Mouse (Mus musculus): Measurements from ENCODE around the gene Ropn1l.

Ropn1l gene

DNA sequence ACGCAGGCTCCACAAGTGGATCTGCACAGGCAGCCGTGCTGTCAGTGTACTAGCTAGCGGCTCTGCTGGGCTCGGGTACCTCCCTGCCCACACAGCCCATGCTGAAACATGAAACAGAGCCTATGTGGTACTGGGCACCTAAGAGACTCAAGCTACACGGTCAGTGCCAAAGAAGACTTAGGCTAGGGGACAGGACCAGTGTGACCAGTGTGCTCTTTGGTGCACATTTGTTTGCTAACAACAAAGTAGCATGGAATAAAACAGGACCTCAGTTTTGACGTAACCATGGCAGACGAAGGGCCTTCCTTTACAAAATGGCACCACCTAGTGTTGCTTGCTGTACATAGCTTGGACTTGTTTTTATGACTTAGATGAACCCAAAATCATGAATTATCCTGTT lies 6.4 kb downstream of the Ropn1l start:
- peak; percentile 31 for DNase-seq (ENCODE audit: extremely low spot score)

DNA sequence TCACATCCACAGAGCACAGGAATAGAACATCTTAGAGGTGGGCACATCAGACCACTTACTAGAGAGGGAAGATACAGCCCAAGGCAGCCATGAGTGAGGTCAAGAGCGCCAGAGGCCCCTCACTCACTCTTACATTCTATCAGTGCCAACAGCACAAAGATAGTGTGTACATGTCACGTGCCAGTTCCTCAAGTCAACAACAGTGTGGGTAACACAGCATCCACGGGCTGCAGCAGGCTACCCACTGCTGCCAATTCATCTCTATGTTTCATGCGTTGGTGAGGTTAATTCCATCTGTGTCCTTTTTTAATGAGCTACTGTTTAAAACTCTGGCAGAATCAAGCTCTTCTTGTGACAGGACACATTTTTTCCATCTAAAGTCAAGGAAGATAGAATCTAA lies 10.8 kb downstream of the Ropn1l start:
- no peak for DNase-seq (ENCODE audit: extremely low spot score)

DNA sequence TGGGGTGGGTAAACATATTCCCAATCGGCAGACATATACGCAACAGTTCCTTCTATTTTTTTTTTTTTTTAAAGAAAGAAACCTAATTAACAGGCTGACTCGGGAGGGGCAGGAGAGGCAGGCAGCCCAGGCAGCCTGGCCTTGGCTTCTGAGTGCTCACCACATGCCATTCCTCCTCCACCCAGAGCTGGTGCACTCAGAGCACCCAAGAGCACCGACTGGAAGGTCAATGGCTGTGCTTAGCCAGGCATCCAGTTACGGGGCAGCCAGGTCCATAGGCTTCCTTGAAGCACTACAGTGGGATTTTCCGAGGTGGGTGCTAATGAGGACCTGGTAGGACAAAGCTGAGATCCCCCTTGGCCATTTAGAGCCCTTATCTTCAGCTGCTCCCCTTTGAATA lies 11.5 kb downstream of the Ropn1l start:
- no peak for DNase-seq (ENCODE audit: extremely low spot score)

DNA sequence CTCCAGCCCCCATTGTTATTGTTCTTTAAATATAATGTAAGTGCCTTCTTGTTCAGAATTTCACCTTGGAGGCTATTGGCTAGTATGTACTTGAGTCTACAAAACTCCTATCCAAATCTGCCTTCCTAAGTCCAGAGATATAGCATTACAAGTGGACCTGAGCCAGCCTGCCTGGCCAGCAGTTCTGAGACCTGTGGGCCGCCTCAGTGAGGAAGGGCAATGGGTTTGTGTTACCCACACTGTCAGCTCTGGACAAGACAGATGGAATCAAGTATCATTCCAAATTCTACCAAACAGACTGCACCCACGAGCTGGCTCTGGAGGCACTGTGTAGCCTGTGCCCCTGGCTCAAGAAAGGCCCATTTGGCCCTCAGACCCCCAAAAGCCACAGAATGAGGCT lies 16.7 kb downstream of the Ropn1l start:
- DNase-seq (ENCODE audit: extremely low spot score) = no peak

DNA sequence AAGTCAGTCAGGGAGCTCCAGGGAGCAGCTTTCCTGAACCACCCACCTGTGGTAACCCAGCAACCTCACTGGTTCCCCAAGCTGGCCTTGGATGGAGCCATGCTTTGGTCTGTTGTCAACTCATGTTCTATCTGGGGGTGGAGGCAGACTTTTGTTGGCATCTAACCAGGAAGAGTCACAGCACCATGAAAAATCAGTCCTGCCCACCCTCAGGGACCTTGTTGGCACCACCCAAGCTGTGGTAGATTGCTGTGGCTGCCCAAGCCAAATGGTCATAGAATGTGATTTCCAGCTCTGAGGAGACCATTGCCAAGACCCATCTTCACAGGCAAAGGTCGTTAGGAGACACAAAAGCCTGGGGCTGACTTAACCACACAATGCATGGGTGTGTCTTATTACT lies 17.5 kb downstream of the Ropn1l start:
- DNase-seq (ENCODE audit: extremely low spot score) = no peak

DNA sequence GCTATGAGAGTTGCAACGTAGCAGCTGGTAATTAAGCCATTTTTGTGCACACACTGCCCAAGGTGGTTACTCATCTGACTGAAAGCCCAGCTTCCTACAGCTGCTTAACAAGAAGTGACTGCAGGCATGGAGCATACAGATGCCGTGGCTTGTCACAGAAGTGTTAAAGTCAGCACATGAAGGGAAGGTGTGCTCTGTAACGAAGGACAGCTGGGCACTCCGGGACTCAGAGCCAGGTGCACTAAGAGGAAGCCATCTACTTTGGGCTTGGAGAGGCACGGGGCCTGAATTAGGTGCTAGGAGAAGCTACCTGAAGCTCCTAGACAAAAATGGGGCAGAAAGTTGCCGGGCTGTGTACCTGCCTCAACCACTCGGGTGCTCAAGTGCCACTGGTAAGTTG lies 19.8 kb downstream of the Ropn1l start:
- DNase-seq (ENCODE audit: extremely low spot score) = no peak

DNA sequence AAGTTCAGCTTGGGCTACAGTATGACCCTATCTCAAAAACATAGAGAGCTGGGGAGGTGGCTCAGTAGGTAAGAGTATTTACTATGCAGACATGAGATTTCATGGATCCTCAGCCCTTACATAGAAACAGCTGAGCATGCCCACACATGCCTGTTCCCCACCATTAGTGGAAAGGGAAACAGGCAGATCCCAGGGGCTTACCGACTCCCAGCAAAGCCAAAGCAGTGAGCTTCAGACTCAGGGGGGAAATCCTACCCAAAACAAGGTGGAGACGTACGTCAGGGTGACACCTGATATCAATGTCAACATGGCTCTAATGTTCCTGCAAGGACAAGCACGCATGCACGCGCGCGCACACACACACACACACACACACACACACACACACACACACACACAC lies 21.7 kb downstream of the Ropn1l start:
- DNase-seq (ENCODE audit: extremely low spot score) = no peak

DNA sequence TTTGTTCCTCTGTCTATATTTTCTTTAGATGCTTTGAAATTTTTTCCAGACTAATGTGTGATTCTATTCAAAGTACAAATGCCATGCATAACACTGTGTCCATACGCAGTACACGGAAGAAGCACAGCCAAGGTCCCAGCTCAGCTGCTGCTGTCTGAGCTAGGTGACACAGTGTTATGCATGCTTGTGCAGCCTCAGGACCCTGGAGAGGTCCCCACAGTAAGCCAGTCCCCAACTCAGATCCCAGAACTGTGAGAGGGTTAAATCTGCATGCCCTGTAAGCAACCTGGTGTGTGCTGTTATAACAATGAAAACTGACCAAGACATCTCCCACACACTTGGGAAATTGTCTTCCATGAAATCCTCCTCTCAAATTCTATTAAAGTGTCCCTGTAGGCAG lies 23.5 kb downstream of the Ropn1l start:
- DNase-seq (ENCODE audit: extremely low spot score) = no peak

DNA sequence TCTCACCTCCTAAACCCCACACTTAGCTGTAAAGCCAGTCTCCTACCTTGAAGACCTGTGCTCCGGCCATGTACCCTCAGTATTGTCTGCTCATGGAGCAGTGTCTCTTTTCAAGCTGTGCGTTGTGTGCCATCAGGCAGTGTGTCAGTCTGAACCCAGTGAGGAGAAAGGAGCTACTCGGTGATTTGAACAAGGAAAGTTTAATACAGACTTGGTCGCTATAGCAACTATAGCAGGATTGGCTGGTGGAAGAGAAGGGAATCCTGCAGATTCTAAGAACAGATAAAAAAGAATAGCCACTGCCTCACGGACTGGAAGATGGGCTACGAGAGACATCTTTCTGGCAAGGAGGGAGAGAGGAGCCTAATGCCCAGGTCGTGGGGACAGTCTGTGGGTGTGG lies 24.1 kb downstream of the Ropn1l start:
- no peak for DNase-seq (ENCODE audit: extremely low spot score)

DNA sequence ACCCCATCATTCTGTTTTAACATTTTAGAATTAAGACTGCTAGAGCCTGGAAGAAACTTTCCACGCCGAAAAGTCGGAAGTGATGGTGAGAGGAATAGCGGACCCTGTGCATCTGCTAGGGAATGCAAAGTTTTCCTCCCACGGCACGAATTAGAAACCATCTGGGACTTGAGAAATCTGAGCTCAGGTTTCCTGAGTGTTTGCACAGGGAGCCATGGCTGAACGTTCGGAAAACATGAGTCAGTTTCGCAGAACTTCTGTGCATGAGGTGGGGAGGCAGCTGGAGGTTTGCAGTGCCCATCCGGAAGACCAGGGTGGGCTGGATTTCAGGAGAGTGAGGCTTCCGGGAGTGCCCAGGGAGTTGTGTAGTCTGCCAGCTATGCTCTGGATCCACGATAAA lies 25.0 kb downstream of the Ropn1l start:
- DNase-seq (ENCODE audit: extremely low spot score) = no peak

DNA sequence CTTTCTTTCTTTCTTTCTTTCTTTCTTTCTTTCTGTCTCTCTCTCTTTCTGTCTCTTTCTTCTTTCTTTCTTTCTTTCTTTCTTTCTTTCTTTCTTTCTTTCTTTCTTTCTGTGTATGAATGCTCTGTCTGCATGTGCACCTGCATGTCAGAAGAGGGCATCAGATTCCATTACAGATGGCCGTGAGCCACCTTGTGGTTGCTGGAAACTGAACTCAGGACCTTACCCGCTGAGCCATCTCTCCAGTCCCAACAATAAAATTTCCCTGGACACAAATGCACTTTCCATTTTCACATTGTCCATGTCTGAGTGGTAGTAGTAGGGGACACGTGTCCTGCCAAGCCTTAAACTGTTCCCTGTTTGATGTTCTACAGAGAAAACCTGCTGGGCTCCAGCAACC lies 26.1 kb downstream of the Ropn1l start:
- DNase-seq (ENCODE audit: extremely low spot score) = no peak

DNA sequence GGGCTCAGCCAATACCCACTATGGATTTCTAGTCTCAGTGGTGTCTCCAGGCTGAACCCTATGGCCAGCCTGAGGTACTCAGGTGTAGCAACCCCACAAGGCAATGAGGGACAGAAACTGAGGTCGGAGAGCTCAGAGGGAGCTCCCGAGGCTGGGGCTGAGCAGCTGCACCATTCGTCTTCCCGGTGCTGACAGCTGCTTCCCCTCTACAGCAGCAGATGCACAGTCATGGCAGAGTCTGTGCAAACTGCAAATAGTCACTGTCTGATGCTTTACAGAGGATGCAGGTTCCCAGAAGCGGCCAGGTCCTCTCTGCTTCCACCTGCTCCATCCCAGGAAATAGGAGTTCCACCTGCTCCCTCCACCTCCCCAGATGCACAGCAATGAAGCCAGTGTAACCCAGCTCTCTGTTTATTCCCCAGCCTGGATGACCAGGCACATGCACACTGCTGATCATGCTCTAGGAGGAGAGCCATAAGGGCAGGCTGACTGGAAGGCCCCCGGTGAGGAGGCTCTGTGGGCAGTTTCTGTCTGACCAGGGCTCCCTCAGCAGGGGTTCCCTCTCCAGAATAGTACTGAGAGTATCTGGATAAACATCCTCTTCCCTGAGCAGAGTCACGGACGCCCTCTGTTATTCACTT lies 27.4 kb downstream of the Ropn1l start:
- DNase-seq (ENCODE audit: extremely low spot score) = no peak

DNA sequence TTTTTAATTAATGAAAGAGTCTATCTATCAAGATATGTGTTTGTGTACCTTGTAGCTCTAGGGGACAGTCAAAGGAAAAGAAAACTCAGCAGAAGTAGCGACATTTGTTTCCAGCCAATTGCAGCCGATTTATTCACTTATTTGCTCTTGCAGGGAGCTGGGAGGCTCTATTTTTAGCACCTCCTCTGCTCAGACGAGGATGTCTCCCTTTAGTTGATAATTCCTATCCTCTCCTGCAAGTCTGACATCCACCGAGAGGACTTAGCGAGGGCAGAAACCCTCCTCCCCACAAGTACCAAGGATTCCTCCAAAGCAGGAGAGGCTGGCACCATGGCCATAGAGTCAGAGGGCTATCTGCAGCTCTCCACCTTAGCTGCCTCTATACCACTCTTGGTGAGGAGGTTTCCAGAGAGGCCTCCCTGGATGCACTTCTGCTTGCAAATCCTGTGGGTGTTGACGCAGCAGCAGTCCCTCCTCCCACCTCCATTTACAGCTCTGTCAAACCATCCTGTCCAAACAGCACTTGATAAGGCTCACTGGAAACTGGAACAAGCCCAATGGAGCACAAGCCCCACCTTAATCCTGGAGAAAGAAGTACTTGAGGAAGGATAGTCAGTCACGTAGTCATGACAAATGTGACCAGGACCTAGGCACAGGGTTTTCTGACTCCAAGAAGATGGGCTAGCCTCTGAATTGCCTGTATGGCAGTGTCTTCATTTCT lies 30.7 kb downstream of the Ropn1l start:
- DNase-seq (ENCODE audit: extremely low spot score) = no peak

DNA sequence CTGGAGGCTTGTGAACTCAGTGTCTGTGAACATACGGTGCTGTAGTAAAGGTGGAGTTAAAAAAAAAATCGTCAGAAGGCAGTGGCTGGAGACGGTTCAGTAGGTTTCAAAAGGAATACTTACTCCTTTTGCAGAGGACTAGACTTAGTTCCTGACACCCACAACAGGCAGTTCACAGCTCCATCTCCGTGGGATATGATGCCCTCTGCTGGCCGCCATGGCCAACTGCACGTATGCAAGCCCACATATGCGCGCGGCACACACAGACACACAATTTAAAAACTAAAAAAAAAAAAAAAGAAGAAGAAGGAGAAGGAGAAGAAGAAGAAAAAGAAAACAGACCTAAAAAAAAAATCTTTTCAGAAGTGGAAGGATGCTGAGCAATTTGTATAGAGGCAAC lies 34.5 kb downstream of the Ropn1l start:
- DNase-seq (ENCODE audit: extremely low spot score) = no peak

DNA sequence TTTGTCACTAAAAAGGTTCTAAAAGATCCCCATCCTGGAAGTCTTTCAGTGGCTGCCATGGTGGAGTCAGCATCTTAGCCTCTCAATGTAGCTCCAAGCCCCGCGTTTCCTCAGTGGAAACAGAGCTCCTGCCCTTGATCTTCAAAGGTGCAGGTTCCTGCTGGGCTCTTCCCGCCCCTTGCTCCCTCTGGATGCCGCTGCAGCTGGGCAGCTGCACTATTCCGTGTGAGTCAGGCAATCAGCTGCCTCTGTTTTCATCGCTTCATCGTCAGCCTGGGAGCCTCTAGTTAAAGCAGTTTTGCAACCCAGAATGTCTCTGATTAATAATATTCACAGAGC lies 34.9 kb downstream of the Ropn1l start:
- no peak for DNase-seq (ENCODE audit: extremely low spot score)

DNA sequence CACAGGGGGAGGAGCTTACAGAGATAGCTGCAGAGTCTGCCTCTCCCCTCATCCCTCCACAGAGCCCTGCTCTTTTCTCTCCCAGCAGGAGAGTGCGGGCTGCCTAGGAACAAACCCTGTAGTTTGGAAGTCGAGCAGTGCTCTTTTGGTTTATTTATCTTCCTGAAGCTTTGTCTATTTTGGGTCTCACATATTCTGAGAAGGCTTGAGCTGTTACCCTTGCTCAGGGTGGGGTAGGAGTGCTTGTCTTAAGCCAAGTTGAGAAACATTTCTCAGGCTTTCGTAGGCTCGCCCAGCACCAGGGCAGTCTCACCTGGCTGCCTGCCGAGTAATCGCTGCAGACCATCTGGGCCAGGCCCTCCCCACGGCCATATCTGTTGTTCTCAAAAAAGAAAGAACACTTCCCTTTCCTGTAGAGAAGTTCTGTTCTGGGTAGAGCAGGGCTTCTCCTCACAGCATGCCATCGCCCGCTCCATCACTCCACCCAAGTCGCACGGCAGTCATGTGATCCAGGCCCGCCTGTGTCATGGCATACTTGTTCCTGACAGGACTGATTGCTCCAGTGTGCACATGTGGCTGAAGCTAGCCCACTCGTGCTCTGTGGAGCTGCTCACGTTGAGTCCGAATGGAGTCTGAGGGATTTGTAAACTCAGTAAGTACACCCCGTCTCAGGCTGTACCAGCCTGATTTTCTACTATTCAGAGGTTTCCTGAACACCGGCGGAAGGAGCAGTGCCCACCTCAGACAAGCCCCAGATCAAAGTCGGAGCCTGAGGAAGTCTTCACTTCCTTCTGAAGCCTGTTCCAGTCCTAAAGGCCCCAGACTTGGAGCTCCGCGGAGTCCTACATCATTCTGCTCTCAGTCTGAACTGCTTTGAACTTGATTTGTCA lies 35.5 kb downstream of the Ropn1l start:
- DNase-seq (ENCODE audit: extremely low spot score) = no peak

DNA sequence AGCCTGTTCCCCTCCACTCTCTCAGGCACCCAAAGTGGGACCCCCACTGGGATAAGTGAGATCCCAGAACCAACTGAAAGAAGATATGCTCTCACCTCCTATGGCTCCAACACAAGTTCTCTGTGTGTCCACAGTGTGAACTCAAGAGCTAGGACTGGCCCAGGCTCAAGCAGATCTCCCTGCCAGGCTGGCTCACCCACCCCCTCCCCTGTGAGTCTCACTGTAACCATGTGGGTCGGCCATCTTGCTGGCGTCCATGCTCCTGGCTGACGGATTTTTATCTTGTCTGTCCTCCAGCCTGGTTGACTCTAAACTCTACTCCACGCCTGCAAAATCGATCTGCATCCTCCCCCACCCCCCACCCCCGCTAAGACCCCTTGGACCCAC lies 36.1 kb downstream of the Ropn1l start:
- no peak for DNase-seq (ENCODE audit: extremely low spot score)

DNA sequence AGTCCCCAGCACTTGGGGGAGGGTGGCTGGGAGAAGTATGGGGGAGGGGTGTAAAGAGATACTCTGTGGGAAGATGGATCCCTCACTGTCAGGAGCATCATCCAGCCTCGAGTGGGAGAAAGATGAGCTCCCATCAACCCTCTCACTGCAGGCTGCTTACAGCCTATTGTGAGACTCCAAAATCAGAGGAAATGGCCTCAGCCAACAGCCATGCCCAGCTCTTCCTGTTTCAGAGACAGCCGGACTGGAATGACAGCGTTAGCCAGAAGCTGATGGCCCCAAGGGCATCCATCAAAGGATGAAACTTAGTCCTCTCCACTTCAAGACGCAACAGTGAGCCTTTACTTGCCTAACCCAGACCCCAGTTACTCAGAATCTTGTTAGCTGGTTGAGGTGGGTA lies 38.4 kb downstream of the Ropn1l start:
- DNase-seq (ENCODE audit: extremely low spot score) = no peak

DNA sequence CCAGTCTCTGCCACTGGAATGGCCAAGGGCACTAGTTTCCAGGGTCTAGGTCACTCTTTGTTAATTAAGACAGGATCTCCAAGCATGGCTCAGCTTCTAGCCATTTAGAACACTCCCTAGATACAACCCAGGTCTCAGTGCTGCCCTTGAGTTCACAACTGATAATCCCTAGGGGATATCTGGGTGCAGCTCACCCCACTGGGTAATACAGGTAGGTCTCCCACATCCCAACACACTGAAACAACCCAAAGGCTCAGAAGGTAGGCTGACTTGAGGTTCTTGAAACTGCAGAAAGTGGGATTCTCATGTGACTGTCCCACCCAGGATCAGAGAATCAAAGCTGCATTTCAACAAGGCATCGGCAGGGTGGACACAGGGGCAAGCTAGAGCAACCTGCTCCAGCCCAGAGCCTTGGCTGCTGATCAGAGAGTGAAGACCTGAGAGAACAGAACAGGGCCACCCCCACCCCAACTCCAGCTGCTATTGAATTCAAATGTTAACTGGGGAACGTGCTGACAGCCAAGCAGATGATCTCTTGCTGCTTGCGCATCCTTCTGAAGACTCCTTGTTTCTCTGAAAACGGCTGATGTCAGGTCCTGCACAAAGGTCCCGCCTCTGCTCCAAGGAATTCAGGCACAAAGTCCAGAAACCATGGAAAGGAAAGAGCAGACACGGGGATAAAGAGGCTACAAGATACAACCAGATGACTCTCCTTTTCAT lies 39.2 kb downstream of the Ropn1l start:
- DNase-seq (ENCODE audit: extremely low spot score) = no peak

DNA sequence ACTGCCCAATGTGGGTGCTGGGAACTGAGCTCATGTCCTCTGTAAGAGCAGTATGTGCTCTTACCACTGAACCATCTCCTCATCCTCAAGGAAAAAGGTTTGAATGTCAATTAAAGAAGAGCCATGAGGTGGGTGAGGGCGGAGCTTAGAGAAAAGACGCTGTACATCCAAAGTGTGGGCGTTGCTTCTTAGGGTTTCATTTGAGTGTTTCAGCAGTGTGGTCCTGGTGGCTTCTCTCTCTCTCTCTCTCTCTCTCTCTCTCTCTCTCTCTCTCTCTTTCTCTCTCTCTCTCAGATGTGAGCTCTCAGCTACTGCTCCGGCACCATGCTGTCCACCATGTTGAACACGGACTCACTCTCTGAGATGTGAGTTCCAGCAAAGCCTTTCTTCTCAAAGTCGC lies 39.9 kb downstream of the Ropn1l start:
- no peak for DNase-seq (ENCODE audit: extremely low spot score)

DNA sequence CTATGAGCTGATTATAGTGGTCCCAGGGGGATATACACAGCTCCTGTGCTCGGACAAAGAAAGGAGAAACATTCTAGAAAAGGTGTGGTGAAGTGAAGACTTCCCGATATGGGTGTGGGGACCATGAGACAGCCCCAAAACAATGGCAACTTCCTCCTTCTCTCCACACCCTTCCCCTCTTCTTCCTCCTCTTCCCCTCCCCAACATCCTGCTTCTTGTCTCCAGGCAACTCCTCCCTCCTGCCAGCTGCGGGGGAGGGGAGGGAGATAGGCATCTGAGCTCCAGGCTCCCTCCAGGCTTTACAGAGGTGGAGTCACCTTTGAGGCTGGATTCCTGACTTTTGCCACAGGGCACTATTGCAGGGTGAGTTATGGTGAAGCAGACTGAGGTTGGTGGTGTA lies 40.6 kb downstream of the Ropn1l start:
- no peak for DNase-seq (ENCODE audit: extremely low spot score)

DNA sequence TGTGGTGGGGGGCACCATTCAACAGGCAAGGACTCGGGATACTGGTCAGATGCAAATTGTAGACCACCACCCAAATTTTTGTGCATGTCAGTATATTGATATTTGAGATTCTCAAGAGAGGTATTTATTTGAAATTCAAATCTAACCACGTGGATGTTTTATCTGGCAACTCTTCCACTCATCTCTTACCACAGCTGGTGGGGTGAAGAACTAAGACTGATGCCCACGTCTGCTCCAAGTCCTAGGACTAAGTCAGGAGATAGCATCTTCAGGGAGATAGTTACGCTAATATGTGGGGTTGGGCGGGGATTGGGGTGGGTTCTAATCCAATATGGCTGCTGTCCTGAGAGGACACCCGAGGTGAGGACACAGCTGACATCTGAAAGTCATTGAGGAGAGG lies 41.1 kb downstream of the Ropn1l start:
- no peak for DNase-seq (ENCODE audit: extremely low spot score)
